ENCODE assay signal across 14 mouse cellular contexts in the genomic region with DNA sequence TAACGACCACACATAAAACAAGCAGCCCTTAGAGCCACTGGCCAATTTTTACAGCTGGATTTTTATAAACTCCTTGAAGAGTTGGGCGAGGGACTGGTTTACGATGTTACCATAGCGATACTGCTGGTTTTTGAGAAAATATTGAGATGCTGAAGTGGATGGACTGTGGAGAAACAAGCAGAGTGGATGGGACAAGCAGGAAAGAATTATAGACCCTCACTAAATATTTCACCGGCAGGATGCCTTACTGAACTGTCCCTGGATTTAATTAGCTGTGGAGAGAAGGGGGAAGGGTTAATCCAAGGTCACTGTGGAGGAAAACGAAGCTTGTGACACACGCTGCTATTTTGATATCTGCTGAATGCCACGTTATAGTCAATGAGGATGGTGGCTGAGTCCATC. TPM values are rescaled to one million over a fixed set of nuclear protein-coding genes. Genes with fewer than 3 reads are reported as not detected.
A peak's percentile ranks its signal among the peaks of the same experiment; 100 is the strongest.
DNase-seq lines count a peak whose midpoint lies in the region; ATAC-seq and TF ChIP-seq lines count a peak whose summit lies in the region.
"Had no signal": no experiment of that assay in that cellular context is flagged by ENCODE, and none has a peak within 500 bp of the region (broad histone marks: within the 10 kb centered on the region; RNA-seq: fewer than 3 reads in every experiment).

No protein-coding gene starts in this region.

- H3K4me3 ChIP-seq in heart, postnatal 0 days (ENCODE audit: low read depth, low read length) = no peak overlapping the region
- H3K4me3 ChIP-seq in heart, embryonic 10.5 days = no peak overlapping the region
- no peak overlapping the region for H3K4me3 ChIP-seq in lung, embryonic 15.5 days
- H3K4me3 ChIP-seq in embryonic facial prominence, embryonic 14.5 days (ENCODE audit: low read depth, low read length) = no peak overlapping the region
- no peak overlapping the region; the same call in 1 of the 2 replicates for H3K4me3 ChIP-seq in limb, embryonic 15.5 days
- no peak overlapping the region for H3K4me3 ChIP-seq in hindbrain, embryonic 11.5 days (ENCODE audit: low read depth, low read length)
- H3K4me3 ChIP-seq: hindbrain, embryonic 15.5 days; neural tube, embryonic 13.5 days had no signal

- no peak for TF ChIP-seq EP300 in heart, postnatal 0 days (IDR thresholded peaks at IDR 0.05; ENCODE audit: low read depth)

- H3K4me2 ChIP-seq in heart, postnatal 0 days (ENCODE audit: low read depth, low read length) = peak overlapping the region; percentile 30
- peak overlapping the region; percentile 14 for H3K4me2 ChIP-seq in lung, embryonic 15.5 days
- peak overlapping the region; percentile 2; the same call in 1 of the 2 replicates for H3K4me2 ChIP-seq in embryonic facial prominence, embryonic 14.5 days (ENCODE audit: low read depth, low read length)
- H3K4me2 ChIP-seq in limb, embryonic 15.5 days = peak overlapping the region; percentile 34
- H3K4me2 ChIP-seq in hindbrain, embryonic 11.5 days (replicated peaks; ENCODE audit: low read depth, low read length) = no peak overlapping the region
- H3K4me2 ChIP-seq: hindbrain, embryonic 15.5 days; neural tube, embryonic 13.5 days had no signal

- H3K36me3 ChIP-seq in heart, postnatal 0 days (replicated peaks; ENCODE audit: control insufficient read depth, insufficient read depth, low read length) = no peaks in the 10 kb centered on the region
- H3K36me3 ChIP-seq in heart, embryonic 10.5 days = no peaks in the 10 kb centered on the region
- H3K36me3 ChIP-seq in lung, embryonic 15.5 days = no peaks in the 10 kb centered on the region
- no peaks in the 10 kb centered on the region for H3K36me3 ChIP-seq in embryonic facial prominence, embryonic 14.5 days (ENCODE audit: control insufficient read depth, insufficient read depth, low read length)
- no peaks in the 10 kb centered on the region for H3K36me3 ChIP-seq in limb, embryonic 15.5 days
- H3K36me3 ChIP-seq in hindbrain, embryonic 11.5 days (ENCODE audit: control insufficient read depth, insufficient read depth, low read length) = no peaks in the 10 kb centered on the region
- H3K36me3 ChIP-seq: hindbrain, embryonic 15.5 days; neural tube, embryonic 13.5 days had no signal

- no peak overlapping the region for H3K27ac ChIP-seq in heart, postnatal 0 days (ENCODE audit: low read depth)
- H3K27ac ChIP-seq in heart, embryonic 10.5 days = no peak overlapping the region
- peak overlapping the region; percentile 60 for H3K27ac ChIP-seq in lung, embryonic 15.5 days
- H3K27ac ChIP-seq in embryonic facial prominence, embryonic 14.5 days (replicated peaks; ENCODE audit: low read depth, low read length) = no peak overlapping the region
- H3K27ac ChIP-seq in limb, embryonic 15.5 days = no peak overlapping the region
- no peak overlapping the region for H3K27ac ChIP-seq in hindbrain, embryonic 11.5 days (ENCODE audit: low read depth, low read length)
- H3K27ac ChIP-seq: hindbrain, embryonic 15.5 days; neural tube, embryonic 13.5 days had no signal

- WGBS in heart, postnatal 0 days = 36% methylated on average over 8 of the region's 8 CpGs
- 55% methylated on average over 8 of the region's 8 CpGs for WGBS in heart, embryonic 10.5 days
- WGBS in lung, embryonic 15.5 days = 17% methylated on average over 8 of the region's 8 CpGs
- WGBS in embryonic facial prominence, embryonic 14.5 days = 22% methylated on average over 8 of the region's 8 CpGs
- 12% methylated on average over 8 of the region's 8 CpGs for WGBS in limb, embryonic 15.5 days
- 55% methylated on average over 8 of the region's 8 CpGs for WGBS in hindbrain, embryonic 11.5 days

- DNase-seq in heart, postnatal 0 days (ENCODE audit: low spot score) = peak; percentile 21
- no peak for DNase-seq in heart, embryonic 10.5 days (ENCODE audit: low spot score)
- no peak for DNase-seq in lung, postnatal 36 days
- DNase-seq in embryonic facial prominence, embryonic 14.5 days (ENCODE audit: low spot score) = no peak
- no peak for DNase-seq in hindbrain, embryonic 11.5 days (ENCODE audit: low spot score)
- no peak for DNase-seq in thymus, postnatal 36 days
- DNase-seq: cerebellum, adult 8-10 months; layer of hippocampus, adult 9-11 months; liver had no signal

- no peak overlapping the region for H3K9ac ChIP-seq in heart, postnatal 0 days (replicated peaks; ENCODE audit: low read depth, low read length)
- no peak overlapping the region for H3K9ac ChIP-seq in lung, embryonic 15.5 days
- H3K9ac ChIP-seq in embryonic facial prominence, embryonic 14.5 days (ENCODE audit: low read depth, low read length) = 0 out of 2 replicates have a peak overlapping the region, but pooled peaks have one; percentile 10
- no peak overlapping the region for H3K9ac ChIP-seq in limb, embryonic 15.5 days
- no peak overlapping the region for H3K9ac ChIP-seq in hindbrain, embryonic 11.5 days (ENCODE audit: low read depth, low read length)
- H3K9ac ChIP-seq: hindbrain, embryonic 15.5 days; neural tube, embryonic 13.5 days had no signal

- no peaks in the 10 kb centered on the region for H3K4me1 ChIP-seq in heart, postnatal 0 days (ENCODE audit: control insufficient read depth, insufficient read depth)
- peaks cover 12% of the 10 kb centered on the region for H3K4me1 ChIP-seq in heart, embryonic 10.5 days
- peaks cover 18% of the 10 kb centered on the region for H3K4me1 ChIP-seq in lung, embryonic 15.5 days
- H3K4me1 ChIP-seq in embryonic facial prominence, embryonic 14.5 days (ENCODE audit: control insufficient read depth, insufficient read depth, low read length) = 0 out of 2 replicates have a peak, but pooled peaks cover 6% of the 10 kb centered on the region
- H3K4me1 ChIP-seq in limb, embryonic 15.5 days = peaks cover 6% of the 10 kb centered on the region; the same call in 1 of the 2 replicates
- no peaks in the 10 kb centered on the region for H3K4me1 ChIP-seq in hindbrain, embryonic 11.5 days (replicated peaks; ENCODE audit: control insufficient read depth, insufficient read depth, low read length)
- H3K4me1 ChIP-seq: hindbrain, embryonic 15.5 days had no signal

- TF ChIP-seq CTCF in heart, postnatal 0 days (IDR thresholded peaks at IDR 0.05; ENCODE audit: low read depth) = no peak

- ATAC-seq in heart, postnatal 0 days (ENCODE audit: insufficient read depth, low read depth) = no peak
- peak; percentile 44; the same call in 1 of the 2 replicates for ATAC-seq in lung, embryonic 15.5 days (ENCODE audit: borderline replicate concordance, extremely low read depth, low FRiP score, low TSS enrichment)
- ATAC-seq in embryonic facial prominence, embryonic 14.5 days (ENCODE audit: low read depth) = no peak
- ATAC-seq in limb, embryonic 15.5 days (ENCODE audit: insufficient number of reproducible peaks, low FRiP score, low TSS enrichment, low read depth) = no peak
- ATAC-seq in hindbrain, embryonic 11.5 days (ENCODE audit: low FRiP score) = no peak

- no peaks in the 10 kb centered on the region for H3K9me3 ChIP-seq in heart, postnatal 0 days (replicated peaks; ENCODE audit: control insufficient read depth, low read length)
- H3K9me3 ChIP-seq in heart, embryonic 10.5 days = no peaks in the 10 kb centered on the region
- no peaks in the 10 kb centered on the region for H3K9me3 ChIP-seq in lung, embryonic 15.5 days
- H3K9me3 ChIP-seq in embryonic facial prominence, embryonic 14.5 days (ENCODE audit: control insufficient read depth, low read length) = no peaks in the 10 kb centered on the region
- H3K9me3 ChIP-seq in limb, embryonic 15.5 days = no peaks in the 10 kb centered on the region
- no peaks in the 10 kb centered on the region for H3K9me3 ChIP-seq in hindbrain, embryonic 11.5 days (ENCODE audit: control insufficient read depth, low read length)
- H3K9me3 ChIP-seq: hindbrain, embryonic 15.5 days; neural tube, embryonic 13.5 days had no signal

- no peaks in the 10 kb centered on the region for H3K27me3 ChIP-seq in heart, postnatal 0 days (ENCODE audit: control insufficient read depth, insufficient read depth, low read length)
- H3K27me3 ChIP-seq in heart, embryonic 10.5 days (ENCODE audit: insufficient read depth, poor library complexity, severe bottlenecking) = no peaks in the 10 kb centered on the region
- H3K27me3 ChIP-seq in lung, embryonic 15.5 days = no peaks in the 10 kb centered on the region
- H3K27me3 ChIP-seq in embryonic facial prominence, embryonic 14.5 days (replicated peaks; ENCODE audit: control insufficient read depth, insufficient read depth, low read length) = no peaks in the 10 kb centered on the region
- no peaks in the 10 kb centered on the region for H3K27me3 ChIP-seq in limb, embryonic 15.5 days
- H3K27me3 ChIP-seq in hindbrain, embryonic 11.5 days (ENCODE audit: control insufficient read depth, insufficient read depth, low read length) = no peaks in the 10 kb centered on the region
- H3K27me3 ChIP-seq: hindbrain, embryonic 15.5 days; neural tube, embryonic 13.5 days had no signal

RNA-seq across cellular contexts. Expression of a gene that starts 24.7 kb away (rescaled TPM):
- not detected in 2 replicates for total RNA-seq in heart, postnatal 0 days (2014; rRNA removed; ENCODE audit: low replicate concordance)
- polyA plus RNA-seq in heart, postnatal 0 days (2015; fragmentation: Nextera tagmentation; extraction: Ambion mirVana) = 0.12 TPM in 1 of 2 replicates, not detected in the other
- 0.17 and 0.60 TPM in 2 replicates for polyA plus RNA-seq in heart, embryonic 10.5 days (2016; fragmentation: Nextera tagmentation; extraction: Ambion mirVana)
- 0.21 and 0.38 TPM in 2 replicates for polyA plus RNA-seq in lung, embryonic 15.5 days (2015; fragmentation: Nextera tagmentation; extraction: Ambion mirVana)
- polyA plus RNA-seq in embryonic facial prominence, embryonic 14.5 days (2014; fragmentation: Nextera tagmentation; extraction: Ambion mirVana) = 3.1 and 3.3 TPM in 2 replicates
- 16.7 and 19.3 TPM in 2 replicates for polyA plus RNA-seq in limb, embryonic 15.5 days (2015; fragmentation: Nextera tagmentation; extraction: Ambion mirVana)
- 0.32 TPM in 1 of 2 replicates, not detected in the other for polyA plus RNA-seq in hindbrain, embryonic 11.5 days (2014; fragmentation: Nextera tagmentation; extraction: Ambion mirVana)
- total RNA-seq: midbrain, postnatal 0 days had no signal
- polyA plus RNA-seq: midbrain, postnatal 0 days had no signal
